Mouse (Mus musculus): ENCODE measurements at regions not wholly inside any gene's neighbourhood (a gene's known extent, or its start where the extent isn't known, plus 50 kb on each side); places are given as distances from the start of the nearest gene placed in this dataset.

- ATAC-seq (ENCODE audit: low FRiP score, low TSS enrichment) = no peak
- Histone ChIP-seq H3K4me3 (ENCODE audit: low read depth, low read length) (no peak overlapping the region), H3K9ac (ENCODE audit: low read length) (no peak overlapping the region), H3K27me3 (ENCODE audit: control insufficient read depth, insufficient read depth, low read length) (no peaks in the 10 kb centered on the region), H3K9me3 (ENCODE audit: control insufficient read depth, low read length) (no peaks in the 10 kb centered on the region), H3K4me1 (replicated peaks; ENCODE audit: control insufficient read depth, insufficient read depth) (no peaks in the 10 kb centered on the region), H3K27ac (replicated peaks) (no peak overlapping the region), H3K36me3 (ENCODE audit: control insufficient read depth, insufficient read depth, low read length) (no peaks in the 10 kb centered on the region), H3K4me2 (replicated peaks; ENCODE audit: low read depth) (no peak overlapping the region)
- DNase-seq (ENCODE audit: low spot score) = no peak
- 69% methylated on average over 6 of the region's 6 CpGs for WGBS
- TF ChIP-seq EP300 (optimal IDR thresholded peaks at IDR 0.05) (no peak), CTCF (IDR thresholded peaks at IDR 0.05; ENCODE audit: low read depth) (no peak)
Measured at GRCm38 (mm10) chr13:46104971-46105370, 140.2 kb upstream of the Atxn1 start.

- Histone ChIP-seq H3K36me3 (ENCODE audit: control insufficient read depth, insufficient read depth, low read length) (no peaks in the 10 kb centered on the region), H3K9ac (ENCODE audit: low read length) (no peak overlapping the region), H3K27me3 (ENCODE audit: control insufficient read depth, insufficient read depth, low read length) (no peaks in the 10 kb centered on the region), H3K4me3 (ENCODE audit: low read depth, low read length) (no peak overlapping the region), H3K9me3 (ENCODE audit: control insufficient read depth, low read length) (no peaks in the 10 kb centered on the region), H3K27ac (replicated peaks) (no peak overlapping the region), H3K4me1 (replicated peaks; ENCODE audit: control insufficient read depth, insufficient read depth) (no peaks in the 10 kb centered on the region), H3K4me2 (replicated peaks; ENCODE audit: low read depth) (no peak overlapping the region)
- no peak for ATAC-seq (ENCODE audit: low FRiP score, low TSS enrichment)
- no peak for TF ChIP-seq EP300 (optimal IDR thresholded peaks at IDR 0.05)
- TF ChIP-seq CTCF (IDR thresholded peaks at IDR 0.05; ENCODE audit: low read depth) = no peak
- no peak for DNase-seq (ENCODE audit: low spot score)
- 75% methylated on average over 7 of the region's 7 CpGs for WGBS
Measured at GRCm38 (mm10) chr13:46098621-46099020, 133.8 kb upstream of the Atxn1 start.

- no peaks in the 10 kb centered on the region for H3K9me3 ChIP-seq (ENCODE audit: control insufficient read depth, low read length)
- no peaks in the 10 kb centered on the region for H3K27me3 ChIP-seq (ENCODE audit: control insufficient read depth, insufficient read depth, low read length)
- no peak overlapping the region for H3K4me2 ChIP-seq (replicated peaks; ENCODE audit: low read depth)
- H3K4me1 ChIP-seq (replicated peaks; ENCODE audit: control insufficient read depth, insufficient read depth) = no peaks in the 10 kb centered on the region
- DNase-seq (ENCODE audit: low spot score) (no peak), ATAC-seq (ENCODE audit: low FRiP score, low TSS enrichment) (no peak)
- H3K27ac ChIP-seq (replicated peaks) = no peak overlapping the region
- TF ChIP-seq CTCF (IDR thresholded peaks at IDR 0.05; ENCODE audit: low read depth) = no peak
- TF ChIP-seq EP300 (optimal IDR thresholded peaks at IDR 0.05) = no peak
- no peak overlapping the region for H3K4me3 ChIP-seq (ENCODE audit: low read depth, low read length)
- 87% methylated on average over 7 of the region's 7 CpGs for WGBS
- no peaks in the 10 kb centered on the region for H3K36me3 ChIP-seq (ENCODE audit: control insufficient read depth, insufficient read depth, low read length)
- H3K9ac ChIP-seq (ENCODE audit: low read length) = no peak overlapping the region
Measured at GRCm38 (mm10) chr13:46098131-46098530, 133.3 kb upstream of the Atxn1 start.

- Histone ChIP-seq H3K36me3 (ENCODE audit: control insufficient read depth, insufficient read depth, low read length) (no peaks in the 10 kb centered on the region), H3K4me3 (ENCODE audit: low read depth, low read length) (no peak overlapping the region), H3K4me2 (replicated peaks; ENCODE audit: low read depth) (no peak overlapping the region), H3K4me1 (replicated peaks; ENCODE audit: control insufficient read depth, insufficient read depth) (no peaks in the 10 kb centered on the region), H3K9me3 (ENCODE audit: control insufficient read depth, low read length) (no peaks in the 10 kb centered on the region), H3K9ac (ENCODE audit: low read length) (no peak overlapping the region), H3K27me3 (ENCODE audit: control insufficient read depth, insufficient read depth, low read length) (no peaks in the 10 kb centered on the region), H3K27ac (replicated peaks) (no peak overlapping the region)
- 1% methylated on average over 5 of the region's 5 CpGs for WGBS
- DNase-seq (ENCODE audit: low spot score) (peak; percentile 58), ATAC-seq (ENCODE audit: low FRiP score, low TSS enrichment) (no peak)
- TF ChIP-seq EP300 (optimal IDR thresholded peaks at IDR 0.05) = no peak
- TF ChIP-seq CTCF (IDR thresholded peaks at IDR 0.05; ENCODE audit: low read depth) = no peak
Measured at GRCm38 (mm10) chr13:46096968-46097367, 132.2 kb upstream of the Atxn1 start.

- Histone ChIP-seq H3K4me2 (replicated peaks; ENCODE audit: low read depth) (no peak overlapping the region), H3K4me1 (replicated peaks; ENCODE audit: control insufficient read depth, insufficient read depth) (no peaks in the 10 kb centered on the region), H3K9ac (ENCODE audit: low read length) (no peak overlapping the region), H3K27me3 (ENCODE audit: control insufficient read depth, insufficient read depth, low read length) (no peaks in the 10 kb centered on the region), H3K9me3 (ENCODE audit: control insufficient read depth, low read length) (no peaks in the 10 kb centered on the region), H3K36me3 (ENCODE audit: control insufficient read depth, insufficient read depth, low read length) (no peaks in the 10 kb centered on the region), H3K27ac (replicated peaks) (no peak overlapping the region), H3K4me3 (ENCODE audit: low read depth, low read length) (no peak overlapping the region)
- DNase-seq (ENCODE audit: low spot score) (no peak), ATAC-seq (ENCODE audit: low FRiP score, low TSS enrichment) (no peak)
- 63% methylated on average over 8 of the region's 8 CpGs for WGBS
- TF ChIP-seq EP300 (optimal IDR thresholded peaks at IDR 0.05) (no peak), CTCF (IDR thresholded peaks at IDR 0.05; ENCODE audit: low read depth) (no peak)
Measured at GRCm38 (mm10) chr13:46096416-46096815, 131.6 kb upstream of the Atxn1 start.

- WGBS = 76% methylated on average over 3 of the region's 3 CpGs
- Histone ChIP-seq H3K27ac (replicated peaks) (no peak overlapping the region), H3K9me3 (ENCODE audit: control insufficient read depth, low read length) (no peaks in the 10 kb centered on the region), H3K36me3 (ENCODE audit: control insufficient read depth, insufficient read depth, low read length) (no peaks in the 10 kb centered on the region), H3K27me3 (ENCODE audit: control insufficient read depth, insufficient read depth, low read length) (no peaks in the 10 kb centered on the region), H3K4me1 (replicated peaks; ENCODE audit: control insufficient read depth, insufficient read depth) (no peaks in the 10 kb centered on the region), H3K9ac (ENCODE audit: low read length) (no peak overlapping the region), H3K4me3 (ENCODE audit: low read depth, low read length) (no peak overlapping the region), H3K4me2 (replicated peaks; ENCODE audit: low read depth) (no peak overlapping the region)
- DNase-seq (ENCODE audit: low spot score) (no peak), ATAC-seq (ENCODE audit: low FRiP score, low TSS enrichment) (no peak)
- TF ChIP-seq EP300 (optimal IDR thresholded peaks at IDR 0.05) = no peak
- no peak for TF ChIP-seq CTCF (IDR thresholded peaks at IDR 0.05; ENCODE audit: low read depth)
Measured at GRCm38 (mm10) chr13:46092787-46093186, 128.0 kb upstream of the Atxn1 start.
